Mouse (Mus musculus): ENCODE data around the gene Nup85. TPM values are rescaled to one million over a fixed set of nuclear protein-coding genes. Genes with fewer than 3 reads are reported as not detected.
A peak's percentile ranks its signal among the peaks of the same experiment; 100 is the strongest.

The Nup85 gene
- polyA plus RNA-seq, 1 experiment from 2014 or later: 47.2 TPM

- Histone ChIP-seq H3K9me3 (ENCODE audit: control insufficient read depth, low read length) (no peaks in the 10 kb centered on the region), H3K27ac (replicated peaks) (peak overlapping the region; percentile 70), H3K4me1 (replicated peaks; ENCODE audit: control insufficient read depth, insufficient read depth) (no peaks in the 10 kb centered on the region), H3K36me3 (ENCODE audit: control insufficient read depth, insufficient read depth, low read length) (no peaks in the 10 kb centered on the region), H3K4me3 (ENCODE audit: low read depth, low read length) (no peak overlapping the region), H3K27me3 (ENCODE audit: control insufficient read depth, insufficient read depth, low read length) (no peaks in the 10 kb centered on the region), H3K9ac (ENCODE audit: low read length) (no peak overlapping the region), H3K4me2 (replicated peaks; ENCODE audit: low read depth) (no peak overlapping the region)
- ATAC-seq (ENCODE audit: low FRiP score, low TSS enrichment) (peak; percentile 63), DNase-seq (ENCODE audit: low spot score) (peak; percentile 87)
- 37% methylated on average over 16 of the region's 16 CpGs for WGBS
- TF ChIP-seq CTCF (IDR thresholded peaks at IDR 0.05; ENCODE audit: low read depth): no peak
- no peak for TF ChIP-seq EP300 (optimal IDR thresholded peaks at IDR 0.05)
Observed at GRCm38 (mm10) chr11:115630532-115631504, 66.6 kb downstream of the Nup85 start.

- Histone ChIP-seq H3K27ac (replicated peaks) (peak overlapping the region; percentile 70), H3K9me3 (ENCODE audit: control insufficient read depth, low read length) (no peaks in the 10 kb centered on the region), H3K4me2 (replicated peaks; ENCODE audit: low read depth) (no peak overlapping the region), H3K4me1 (replicated peaks; ENCODE audit: control insufficient read depth, insufficient read depth) (no peaks in the 10 kb centered on the region), H3K27me3 (ENCODE audit: control insufficient read depth, insufficient read depth, low read length) (no peaks in the 10 kb centered on the region), H3K36me3 (ENCODE audit: control insufficient read depth, insufficient read depth, low read length) (no peaks in the 10 kb centered on the region), H3K9ac (ENCODE audit: low read length) (no peak overlapping the region), H3K4me3 (ENCODE audit: low read depth, low read length) (no peak overlapping the region)
- WGBS: 24% methylated on average over 3 of the region's 3 CpGs
- peak; percentile 80 for TF ChIP-seq CTCF (IDR thresholded peaks at IDR 0.05; ENCODE audit: low read depth)
- TF ChIP-seq EP300 (optimal IDR thresholded peaks at IDR 0.05): no peak
- ATAC-seq (ENCODE audit: low FRiP score, low TSS enrichment) (no peak), DNase-seq (ENCODE audit: low spot score) (peak; percentile 62)
Observed at GRCm38 (mm10) chr11:115631505-115631890, 67.3 kb downstream of the Nup85 start.

- DNase-seq (ENCODE audit: low spot score): no peak
- no peak for TF ChIP-seq CTCF (IDR thresholded peaks at IDR 0.05; ENCODE audit: low read depth)
- TF ChIP-seq EP300 (optimal IDR thresholded peaks at IDR 0.05): no peak
- no peak overlapping the region for H3K9ac ChIP-seq (ENCODE audit: low read length)
- no peak overlapping the region for H3K4me2 ChIP-seq (replicated peaks; ENCODE audit: low read depth)
- 73% methylated on average over 7 of the region's 7 CpGs for WGBS
- H3K27ac ChIP-seq (replicated peaks): no peak overlapping the region
- H3K9me3 ChIP-seq (ENCODE audit: control insufficient read depth, low read length): no peaks in the 10 kb centered on the region
- no peaks in the 10 kb centered on the region for H3K4me1 ChIP-seq (replicated peaks; ENCODE audit: control insufficient read depth, insufficient read depth)
- no peak for ATAC-seq (ENCODE audit: low FRiP score, low TSS enrichment)
- no peaks in the 10 kb centered on the region for H3K36me3 ChIP-seq (ENCODE audit: control insufficient read depth, insufficient read depth, low read length)
- H3K4me3 ChIP-seq (ENCODE audit: low read depth, low read length): no peak overlapping the region
- no peaks in the 10 kb centered on the region for H3K27me3 ChIP-seq (ENCODE audit: control insufficient read depth, insufficient read depth, low read length)
Observed at GRCm38 (mm10) chr11:115632247-115632646, 68.0 kb downstream of the Nup85 start.

GRCm38 (mm10) chr11:115632862-115633261, 68.6 kb downstream of the Nup85 start:
- Histone ChIP-seq H3K4me3 (ENCODE audit: low read depth, low read length) (no peak overlapping the region), H3K4me1 (replicated peaks; ENCODE audit: control insufficient read depth, insufficient read depth) (no peaks in the 10 kb centered on the region), H3K9me3 (ENCODE audit: control insufficient read depth, low read length) (no peaks in the 10 kb centered on the region), H3K4me2 (replicated peaks; ENCODE audit: low read depth) (no peak overlapping the region), H3K36me3 (ENCODE audit: control insufficient read depth, insufficient read depth, low read length) (no peaks in the 10 kb centered on the region), H3K27me3 (ENCODE audit: control insufficient read depth, insufficient read depth, low read length) (no peaks in the 10 kb centered on the region), H3K27ac (replicated peaks) (no peak overlapping the region), H3K9ac (ENCODE audit: low read length) (no peak overlapping the region)
- 86% methylated on average over 10 of the region's 10 CpGs for WGBS
- ATAC-seq (ENCODE audit: low FRiP score, low TSS enrichment) (no peak), DNase-seq (ENCODE audit: low spot score) (no peak)
- TF ChIP-seq EP300 (optimal IDR thresholded peaks at IDR 0.05) (no peak), CTCF (IDR thresholded peaks at IDR 0.05; ENCODE audit: low read depth) (no peak)

Other genes starting within 250 kb of the Nup85 start
- gene Ush1g, start 242.4 kb upstream of the Nup85 start, polyA plus RNA-seq (2015; fragmentation: Nextera tagmentation; extraction: Ambion mirVana): 0.34 and 0.36 TPM in 2 replicates
- 20.5 and 21.0 TPM in 2 replicates for gene Otop3, start 229.7 kb upstream of the Nup85 start, polyA plus RNA-seq (2015; fragmentation: Nextera tagmentation; extraction: Ambion mirVana)
- 37.5 and 42.7 TPM in 2 replicates for gene Hid1, start 196.7 kb upstream of the Nup85 start, polyA plus RNA-seq (2015; fragmentation: Nextera tagmentation; extraction: Ambion mirVana)
- 3.9 and 4.1 TPM in 2 replicates for gene Cdr2l, start 182.5 kb upstream of the Nup85 start, polyA plus RNA-seq (2015; fragmentation: Nextera tagmentation; extraction: Ambion mirVana)
- 138 and 144 TPM in 2 replicates for gene Mrpl58, start 160.7 kb upstream of the Nup85 start, polyA plus RNA-seq (2015; fragmentation: Nextera tagmentation; extraction: Ambion mirVana)
- 883 and 916 TPM in 2 replicates for gene Atp5h, start 144.5 kb upstream of the Nup85 start, polyA plus RNA-seq (2015; fragmentation: Nextera tagmentation; extraction: Ambion mirVana)
- gene Kctd2, start 144.3 kb upstream of the Nup85 start, polyA plus RNA-seq (2015; fragmentation: Nextera tagmentation; extraction: Ambion mirVana): 11.6 and 13.0 TPM in 2 replicates
- 0.10 and 0.13 TPM in 2 replicates for gene Trim80, start 123.9 kb upstream of the Nup85 start, polyA plus RNA-seq (2015; fragmentation: Nextera tagmentation; extraction: Ambion mirVana)
- gene Slc16a5, start 102.0 kb upstream of the Nup85 start, polyA plus RNA-seq (2015; fragmentation: Nextera tagmentation; extraction: Ambion mirVana): 14.4 and 17.3 TPM in 2 replicates
- gene Armc7, start 88.8 kb upstream of the Nup85 start, polyA plus RNA-seq (2015; fragmentation: Nextera tagmentation; extraction: Ambion mirVana): 6.3 and 6.5 TPM in 2 replicates
- gene Nt5c, start 72.6 kb upstream of the Nup85 start, polyA plus RNA-seq (2015; fragmentation: Nextera tagmentation; extraction: Ambion mirVana): 145 and 152 TPM in 2 replicates
- gene Jpt1, start 50.0 kb upstream of the Nup85 start, polyA plus RNA-seq (2015; fragmentation: Nextera tagmentation; extraction: Ambion mirVana): 356 and 371 TPM in 2 replicates
- 533 and 539 TPM in 2 replicates for gene Sumo2, start 28.2 kb upstream of the Nup85 start, polyA plus RNA-seq (2015; fragmentation: Nextera tagmentation; extraction: Ambion mirVana)
- gene Mrps7, start 39.5 kb downstream of the Nup85 start, polyA plus RNA-seq (2015; fragmentation: Nextera tagmentation; extraction: Ambion mirVana): 52.6 and 58.4 TPM in 2 replicates
- gene Gga3, start 39.6 kb downstream of the Nup85 start, polyA plus RNA-seq (2015; fragmentation: Nextera tagmentation; extraction: Ambion mirVana): 5.2 TPM in 2 replicates
- 48.9 and 52.3 TPM in 2 replicates for gene Mif4gd, start 48.5 kb downstream of the Nup85 start, polyA plus RNA-seq (2015; fragmentation: Nextera tagmentation; extraction: Ambion mirVana)
- gene Slc25a19, start 63.9 kb downstream of the Nup85 start, polyA plus RNA-seq (2015; fragmentation: Nextera tagmentation; extraction: Ambion mirVana): 12.5 and 14.0 TPM in 2 replicates
- gene Grb2, start 144.2 kb downstream of the Nup85 start, polyA plus RNA-seq (2015; fragmentation: Nextera tagmentation; extraction: Ambion mirVana): 54.2 and 58.8 TPM in 2 replicates
- 8.2 and 10.0 TPM in 2 replicates for gene Tmem94, start 201.0 kb downstream of the Nup85 start, polyA plus RNA-seq (2015; fragmentation: Nextera tagmentation; extraction: Ambion mirVana)
- 6.6 and 8.6 TPM in 2 replicates for gene Caskin2, start 249.2 kb downstream of the Nup85 start, polyA plus RNA-seq (2015; fragmentation: Nextera tagmentation; extraction: Ambion mirVana)

Measured in stomach, postnatal 0 days (tissue).